Mouse (Mus musculus): ENCODE data around the gene Rnpepl1.

DNA sequence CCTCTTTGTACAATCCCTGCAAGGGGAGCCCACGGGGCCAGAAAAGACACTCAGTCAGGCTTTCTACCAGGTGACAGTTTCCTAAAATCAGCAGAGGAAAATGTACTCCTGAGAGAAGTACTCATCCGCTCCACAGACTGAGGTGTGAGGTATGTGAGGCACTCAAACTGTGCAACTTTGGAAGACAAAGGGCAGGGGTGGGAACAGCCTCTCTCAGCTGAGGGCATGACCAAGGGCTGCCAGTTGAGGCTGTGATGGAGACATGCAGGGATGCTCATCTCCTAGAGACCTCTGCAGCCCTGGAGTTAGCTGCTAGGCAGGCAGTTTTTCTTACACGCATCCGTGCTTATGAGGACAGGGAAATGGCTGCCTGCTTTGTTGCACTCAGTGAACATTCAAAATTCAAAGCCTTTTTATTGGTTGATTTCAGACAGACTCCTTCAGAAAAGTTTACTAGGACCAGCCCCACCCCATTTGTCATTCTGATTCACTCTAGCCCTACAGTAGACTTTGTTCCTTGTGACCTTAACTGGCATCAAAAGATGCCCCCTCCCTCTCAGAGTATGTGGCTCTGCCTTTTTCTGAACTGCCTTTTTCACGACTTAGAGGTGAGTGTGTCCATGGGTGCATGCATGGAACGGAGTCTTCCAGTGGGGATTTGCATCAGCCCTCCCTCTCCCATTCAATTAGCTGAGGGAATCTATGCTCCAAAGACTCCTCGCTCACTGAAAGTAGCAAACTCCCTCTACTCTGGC is 21.5 kb upstream of the Rnpepl1 start:
- no peak for TF ChIP-seq CTCF (IDR thresholded peaks at IDR 0.05; ENCODE audit: low read depth)
- no peak for TF ChIP-seq EP300 (IDR thresholded peaks at IDR 0.05; ENCODE audit: low read depth)
